Mouse (Mus musculus) layer of hippocampus, postnatal 36 days (tissue): ENCODE results near the gene Wnt3. TPM values are rescaled to one million over a fixed set of nuclear protein-coding genes. Genes with fewer than 3 reads are reported as not detected.
A peak's percentile ranks its signal among the peaks of the same experiment; 100 is the strongest.
"Not testable (repeated sequence)": the region's sequence is repeated elsewhere in the genome, so short reads cannot be mapped to it uniquely, and the experiment has no call there.

Experiments
- DNase-seq, 2 experiments: peaks; one replicate each; pipeline ENCODE4 v3.0.0; 2022
- total RNA-seq, 2 experiments: library from RNA; stranded (reverse); gene quantifications; 2 replicates each; pipeline ENCODE4 v1.2.3; 2021

Gene Wnt3
- 1 to 10 TPM; 1.5 to 1.8 TPM for total RNA-seq

- DNase-seq = no peak
These were observed at the start of gene Wnt3 for GRCm38 (mm10) chr11:103773387-103774227. Gene Wnt3 (plus strand): TSS chr11:103774150.

- DNase-seq = no peak
These were observed 49.6 kb upstream of the Wnt3 start for GRCm38 (mm10) chr11:103724331-103724771.

- DNase-seq = no peak
These were observed 44.5 kb upstream of the Wnt3 start for GRCm38 (mm10) chr11:103729282-103729985.

DNA sequence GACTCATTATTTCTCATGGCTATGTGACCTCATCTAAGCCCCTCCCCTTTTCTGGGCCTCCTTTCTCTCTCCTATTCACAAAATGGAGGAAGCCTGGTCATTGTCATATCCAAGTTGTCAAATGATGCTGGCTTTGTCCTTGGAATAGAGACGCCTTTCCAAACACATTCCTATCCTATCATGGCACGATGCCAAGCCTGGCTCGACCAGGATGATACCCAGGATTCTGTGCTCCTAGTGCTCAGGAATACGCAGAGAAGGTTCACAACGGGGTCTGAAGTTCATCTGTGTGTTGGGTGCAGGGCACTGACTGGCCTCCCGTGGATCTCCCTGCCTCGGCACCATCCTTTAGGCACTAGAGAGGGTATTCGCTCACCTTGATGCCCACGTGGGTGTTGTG, 42.4 kb upstream of the Wnt3 start:
- no peak for DNase-seq

GRCm38 (mm10) chr11:103732306-103732705, 41.6 kb upstream of the Wnt3 start:
- DNase-seq = no peak

DNA sequence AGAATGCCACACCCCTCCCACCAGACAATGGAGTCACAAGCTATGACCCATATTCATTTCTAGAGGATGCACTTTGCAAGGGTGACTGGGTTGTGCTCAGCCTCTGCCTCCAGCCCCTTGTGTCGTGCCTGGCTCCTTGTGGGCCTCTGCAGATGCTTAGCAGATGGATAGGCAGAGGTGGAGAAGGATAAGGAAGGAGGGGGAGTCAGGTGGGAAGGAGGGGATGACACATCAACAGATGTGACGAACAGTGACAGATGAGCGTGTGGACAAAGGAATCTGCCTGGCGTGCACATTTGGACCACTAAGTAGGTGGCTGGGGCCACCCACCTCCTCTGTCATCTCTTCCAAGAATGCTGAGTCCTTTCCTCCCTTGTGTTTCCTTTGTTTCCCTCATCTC, 40.9 kb upstream of the Wnt3 start:
- no peak for DNase-seq

DNA sequence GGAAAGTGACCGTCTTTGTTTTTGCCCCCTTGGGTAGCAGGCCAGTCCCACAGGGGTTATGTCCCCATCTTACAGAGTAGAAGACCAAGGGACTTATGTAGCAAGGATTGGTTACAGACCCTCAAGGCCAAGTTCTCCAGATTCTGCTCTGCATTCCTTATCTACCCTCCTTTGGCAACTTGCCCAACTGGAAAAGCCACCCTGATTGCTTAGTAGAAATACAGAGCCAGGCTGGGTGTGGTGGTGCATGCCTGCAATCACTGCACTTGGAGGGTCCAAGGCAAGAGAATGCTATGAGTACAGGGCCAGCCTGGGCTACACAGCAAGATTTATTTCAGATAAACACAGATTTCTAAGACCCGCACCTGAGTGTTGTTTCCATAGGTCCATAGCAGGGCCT, 40.0 kb upstream of the Wnt3 start:
- DNase-seq = no peak

GRCm38 (mm10) chr11:103734411-103735045, 39.4 kb upstream of the Wnt3 start:
- DNase-seq = no peak

- DNase-seq = no peak
These were observed 38.7 kb upstream of the Wnt3 start for GRCm38 (mm10) chr11:103735046-103735781.

DNA sequence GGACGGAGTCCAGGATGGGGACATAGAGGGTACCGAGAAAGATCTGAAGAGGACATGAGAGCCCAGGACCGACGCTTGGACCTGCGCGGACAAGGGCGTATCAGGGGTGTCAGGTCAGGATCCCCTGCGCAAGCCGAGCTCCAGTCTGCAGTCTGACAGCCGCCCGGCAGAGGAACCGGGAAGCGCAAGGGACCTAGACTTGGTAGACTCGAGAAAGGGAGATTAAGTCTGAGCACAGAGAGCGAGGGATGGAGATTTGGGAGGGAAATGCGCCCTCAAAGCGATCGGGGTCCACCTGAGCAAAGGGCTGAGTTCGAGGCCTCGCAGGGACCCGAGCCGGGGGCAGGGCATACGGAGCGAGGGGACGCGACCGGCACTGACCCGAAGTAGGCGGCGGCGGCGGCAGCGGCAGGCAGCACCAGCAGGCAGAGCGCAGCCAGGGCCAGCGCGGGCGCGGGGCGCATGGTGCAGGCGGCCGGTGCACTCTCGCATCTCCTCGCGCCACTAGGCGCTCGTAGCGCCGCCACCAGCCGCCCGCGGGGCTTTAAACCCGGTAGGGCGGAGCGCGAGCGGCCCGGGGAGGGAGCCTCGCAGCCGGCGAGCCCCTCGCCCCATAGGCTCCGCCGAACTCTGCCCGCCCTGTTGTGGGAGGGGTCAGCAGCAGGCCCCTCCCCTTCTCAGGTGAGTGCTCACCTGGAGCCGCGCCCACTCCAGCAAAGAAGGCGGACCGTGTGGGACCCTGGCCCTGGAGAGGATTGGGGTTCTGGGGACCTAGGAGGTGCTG, 24.5 kb upstream of the Wnt3 start, which contains the start of gene Wnt9b:
Gene Wnt9b (minus strand): TSS at position 516 of the 784 bp plus-strand sequence.
- no peak for DNase-seq

DNA sequence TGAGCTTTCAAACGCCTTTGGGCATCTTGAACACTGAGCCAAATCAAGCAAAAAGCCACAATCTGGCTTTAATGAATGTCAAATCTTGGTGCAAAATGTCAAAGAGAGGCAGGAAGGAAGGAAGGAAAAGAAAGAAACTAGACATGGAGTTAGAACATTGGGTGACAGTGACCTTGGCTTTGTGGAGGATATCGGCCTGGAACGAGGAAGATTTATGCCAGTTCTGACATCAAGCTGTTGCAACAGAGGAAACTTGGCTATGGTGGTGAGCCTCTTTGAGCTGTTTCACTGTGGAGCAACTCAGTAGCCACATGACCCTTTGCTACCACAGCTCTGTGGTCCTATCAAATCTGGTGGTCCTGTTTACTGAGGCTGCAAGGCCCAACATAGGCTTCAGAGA, 23.3 kb upstream of the Wnt3 start:
- no peak for DNase-seq

- DNase-seq = no peak
These were observed 15.9 kb upstream of the Wnt3 start for GRCm38 (mm10) chr11:103758054-103758453.

DNA sequence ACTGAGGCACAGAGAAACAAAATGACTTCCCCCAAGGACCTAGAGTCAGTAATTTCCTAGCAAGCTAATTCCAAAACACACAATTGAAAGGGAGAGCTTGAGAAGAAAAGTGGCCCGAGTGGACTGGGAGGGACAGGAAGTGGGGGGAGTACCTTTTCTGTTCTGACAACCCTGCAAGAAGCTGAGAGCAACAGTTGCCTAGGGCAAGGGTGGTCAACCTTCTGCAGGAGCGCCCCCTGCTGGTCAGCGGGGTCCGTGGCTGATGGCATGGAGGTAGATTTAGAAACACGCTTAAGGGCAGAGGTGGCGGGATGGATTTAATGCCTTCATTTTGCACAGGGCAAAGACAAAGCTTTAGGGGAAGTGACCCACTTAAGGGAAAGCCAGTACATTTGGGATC, 15.2 kb upstream of the Wnt3 start:
- peak; percentile 31 to 52 for DNase-seq

- no peak for DNase-seq
These were observed 13.8 kb upstream of the Wnt3 start for GRCm38 (mm10) chr11:103760101-103760500.

DNA sequence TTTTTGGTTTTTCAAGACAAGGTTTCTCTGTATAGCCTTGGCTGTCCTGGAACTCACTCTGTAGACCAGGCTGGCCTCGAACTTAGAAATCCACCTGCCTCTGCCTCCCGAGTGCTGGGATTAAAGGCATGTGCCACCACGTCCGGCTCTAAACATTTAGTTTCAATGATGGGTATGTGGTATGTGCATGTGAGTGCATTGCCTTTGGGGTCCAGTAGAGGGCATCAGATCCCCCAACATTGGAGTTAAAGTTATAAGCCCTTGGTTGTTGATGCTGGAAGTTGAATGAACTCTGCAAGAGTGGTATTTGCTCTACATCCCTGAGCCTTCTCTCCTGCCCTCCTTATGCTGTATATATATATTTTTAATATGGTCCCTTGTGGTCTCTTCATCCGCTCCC, 13.1 kb upstream of the Wnt3 start:
- not testable (repeated sequence) for DNase-seq

GRCm38 (mm10) chr11:103763410-103764163, 10.4 kb upstream of the Wnt3 start:
- peak in 1 of 2 experiments; percentile 43 for DNase-seq

DNA sequence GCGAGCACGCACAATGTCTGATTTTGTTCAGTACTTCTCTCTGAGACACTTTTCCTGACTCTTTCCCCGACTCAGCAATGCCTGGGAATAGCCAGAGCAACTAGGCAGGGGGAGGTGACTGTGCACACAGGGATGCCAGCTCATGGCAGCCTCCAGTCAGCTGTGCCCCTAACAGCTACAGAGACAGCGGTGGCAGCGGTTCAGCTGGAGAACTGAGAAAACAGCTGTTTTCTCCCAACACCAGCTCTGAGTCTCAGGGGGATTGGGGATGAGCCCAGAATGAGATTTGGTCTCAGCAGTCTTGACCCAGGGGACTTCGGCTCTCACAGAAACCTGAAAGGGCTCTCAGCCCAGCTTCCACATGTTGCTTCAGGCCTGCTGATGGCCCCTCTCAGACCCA, 9.3 kb upstream of the Wnt3 start:
- no peak for DNase-seq

DNA sequence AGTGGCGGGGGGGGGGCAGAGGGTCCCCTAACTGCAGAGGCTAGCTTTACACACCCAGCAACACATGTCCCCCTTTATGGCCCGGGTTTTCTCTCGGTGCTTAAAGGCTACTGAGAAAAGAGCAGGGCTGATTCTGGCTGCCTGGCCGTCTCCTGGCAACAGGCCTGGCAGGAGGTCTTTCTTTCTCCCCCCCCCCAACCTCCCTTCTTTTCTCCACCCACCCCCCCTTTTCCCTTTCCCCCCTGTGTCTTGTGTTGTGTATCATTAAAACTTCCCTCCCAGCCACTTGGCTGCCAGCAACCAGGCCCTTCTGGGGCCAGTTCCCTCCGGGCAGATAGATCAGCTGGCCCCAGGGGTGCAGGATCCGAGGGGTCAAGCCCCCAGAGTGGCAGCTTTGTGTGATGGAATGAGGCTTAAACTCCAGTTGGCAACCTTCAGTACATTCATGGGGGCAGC, 8.4 kb upstream of the Wnt3 start:
- no peak for DNase-seq

- DNase-seq = no peak
These were observed 2.7 kb upstream of the Wnt3 start for GRCm38 (mm10) chr11:103771160-103771817.
